Mouse (Mus musculus) midbrain, embryonic 13.5 days (tissue): ENCODE measurements at regions not wholly inside any gene's neighbourhood (a gene's known extent, or its start where the extent isn't known, plus 50 kb on each side); places are given as distances from the start of the nearest gene placed in this dataset.
"Not testable (repeated sequence)": the region's sequence is repeated elsewhere in the genome, so short reads cannot be mapped to it uniquely, and the experiment has no call there.

ENCODE experiments used
- ATAC-seq: fragments of 200-750 bp; cut with Nextera tagmentation; 2 replicates; pipeline ENCODE4 v1.8.0; 2017; ENCODE audit warnings: mild to moderate bottlenecking, moderate TSS enrichment, moderate library complexity
- H3K27ac ChIP-seq: fragments of 300-500 bp; sonication (generic); 2 replicates; pipeline ENCODE4 v1.5.1; 2015; ENCODE audit warnings: inconsistent platforms, mild to moderate bottlenecking, moderate library complexity
- H3K27me3 ChIP-seq: fragments of 300-500 bp; sonication (generic); 2 replicates; pipeline ENCODE4 v1.6.1; 2015; ENCODE audit warnings: mild to moderate bottlenecking, inconsistent platforms
- H3K36me3 ChIP-seq: fragments of 300-500 bp; sonication (generic); 2 replicates; pipeline ENCODE4 v1.6.1; 2015; ENCODE audit warnings: mild to moderate bottlenecking, inconsistent platforms
- H3K4me1 ChIP-seq: fragments of 300-500 bp; sonication (generic); replicated peaks from 2 replicates; pipeline ENCODE4 v1.6.1; 2015; ENCODE audit warnings: inconsistent platforms
- H3K4me2 ChIP-seq: fragments of 300-500 bp; sonication (generic); replicated peaks from 2 replicates; pipeline ENCODE4 v1.6.1; 2015; ENCODE audit warnings: moderate library complexity, mild to moderate bottlenecking, inconsistent platforms
- H3K4me3 ChIP-seq: fragments of 300-500 bp; sonication (generic); replicated peaks from 2 replicates; pipeline ENCODE4 v1.5.1; 2015; ENCODE audit warnings: mild to moderate bottlenecking, inconsistent platforms
- H3K9ac ChIP-seq: fragments of 300-500 bp; sonication (generic); replicated peaks from 2 replicates; pipeline ENCODE4 v1.6.1; 2015; ENCODE audit warnings: mild to moderate bottlenecking, inconsistent platforms
- H3K9me3 ChIP-seq: fragments of 300-500 bp; sonication (generic); 2 replicates; pipeline ENCODE4 v1.6.1; 2016; ENCODE audit warnings: mild to moderate bottlenecking, inconsistent platforms
- WGBS: fragments of 180-500 bp; shearing (Covaris S2); methylation state at CpG from one replicate; pipeline ENCODE4 v1.1.7; 2015; 5-methylcytosine and 5-hydroxymethylcytosine counted together

DNA sequence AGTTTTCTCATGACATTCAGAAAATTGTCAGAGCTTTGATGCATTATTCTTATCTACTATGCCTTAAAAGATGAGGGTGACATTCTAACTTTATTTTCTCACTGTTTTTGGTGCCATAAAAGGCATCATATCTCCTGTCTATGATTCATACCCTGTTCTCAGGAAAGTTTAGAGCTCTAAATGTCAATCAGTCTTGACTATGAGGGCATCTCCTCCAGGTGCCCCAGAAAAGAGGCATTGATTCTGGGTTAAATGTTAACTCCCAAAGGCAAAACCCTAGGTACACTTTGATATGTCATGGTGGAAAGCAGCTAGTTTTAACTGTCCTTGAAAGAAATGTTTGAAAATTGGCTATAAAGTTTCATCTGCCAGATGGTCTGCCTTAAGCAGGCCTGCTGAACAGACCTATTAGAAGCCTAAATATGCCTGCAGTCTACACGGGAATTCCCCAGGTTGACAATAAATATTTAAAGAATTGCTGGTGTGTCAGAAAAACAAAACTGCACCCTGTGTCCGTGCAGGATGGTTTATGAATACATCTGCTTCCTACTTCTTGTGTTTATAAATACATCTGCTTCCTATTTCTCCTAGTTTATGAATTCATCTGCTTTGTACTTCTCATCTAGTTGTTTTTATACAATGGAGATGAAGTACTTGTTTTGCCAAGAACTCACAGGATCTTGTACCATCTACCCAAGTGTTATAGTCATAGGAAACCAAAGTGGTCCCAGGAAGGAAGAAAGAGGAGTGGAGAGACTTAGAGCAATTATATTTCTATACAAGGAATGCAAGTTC lies 172.3 kb downstream of the Snca start:
- no peaks in the 10 kb centered on the region for H3K36me3 ChIP-seq
- no peak overlapping the region for H3K4me2 ChIP-seq
- no peak for ATAC-seq
- no peak overlapping the region for H3K4me3 ChIP-seq
- H3K9me3 ChIP-seq: no peaks in the 10 kb centered on the region
- no peak overlapping the region for H3K27ac ChIP-seq
- no peaks in the 10 kb centered on the region for H3K4me1 ChIP-seq
- H3K9ac ChIP-seq: no peak overlapping the region
- no peaks in the 10 kb centered on the region for H3K27me3 ChIP-seq
- WGBS: 68% methylated on average over 2 of the region's 2 CpGs

DNA sequence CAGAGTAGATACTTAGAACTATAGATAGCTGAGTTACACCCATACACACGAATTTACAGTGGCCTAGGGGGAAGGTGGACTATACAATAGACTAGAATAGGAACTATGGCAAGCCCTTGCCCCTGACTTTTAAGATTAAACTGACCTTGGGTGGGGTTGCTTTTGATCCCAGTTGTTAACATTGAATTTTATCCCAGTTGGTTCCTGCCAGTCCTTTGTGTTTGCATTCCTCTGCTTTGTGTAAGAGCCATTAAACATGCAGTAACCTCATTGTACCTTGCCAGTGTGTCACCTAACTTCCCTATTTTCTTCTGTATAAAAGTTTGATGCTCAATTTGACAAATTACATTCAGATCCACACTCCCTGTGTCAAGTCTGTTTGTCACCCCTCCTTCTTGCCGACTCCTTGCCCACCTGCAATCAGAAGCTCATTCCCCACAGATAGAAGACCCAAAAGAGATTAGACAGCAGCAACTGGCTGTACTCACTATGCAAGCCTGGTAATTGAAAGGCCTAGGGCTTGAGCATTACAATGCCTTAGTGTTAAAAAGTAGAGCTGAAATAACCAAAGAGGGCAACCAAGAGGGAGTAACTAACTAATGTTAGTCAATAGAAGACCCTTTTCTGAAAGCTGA lies 182.6 kb downstream of the Snca start:
- not testable (repeated sequence) for ATAC-seq, H3K27me3 ChIP-seq, H3K4me3 ChIP-seq, H3K4me2 ChIP-seq, H3K9me3 ChIP-seq, H3K9ac ChIP-seq, H3K27ac ChIP-seq, H3K4me1 ChIP-seq, H3K36me3 ChIP-seq
- 70% methylated on average over 2 of the region's 2 CpGs for WGBS

- ATAC-seq: no peak
- H3K36me3 ChIP-seq: no peaks in the 10 kb centered on the region
- WGBS: 63% methylated on average over 2 of the region's 2 CpGs
- no peak overlapping the region for H3K4me3 ChIP-seq
- no peaks in the 10 kb centered on the region for H3K9me3 ChIP-seq
- no peak overlapping the region for H3K27ac ChIP-seq
- H3K9ac ChIP-seq: no peak overlapping the region
- no peaks in the 10 kb centered on the region for H3K4me1 ChIP-seq
- H3K27me3 ChIP-seq: no peaks in the 10 kb centered on the region
- no peak overlapping the region for H3K4me2 ChIP-seq
Observed at GRCm38 (mm10) chr6:60642251-60642650, 187.4 kb downstream of the Snca start.

DNA sequence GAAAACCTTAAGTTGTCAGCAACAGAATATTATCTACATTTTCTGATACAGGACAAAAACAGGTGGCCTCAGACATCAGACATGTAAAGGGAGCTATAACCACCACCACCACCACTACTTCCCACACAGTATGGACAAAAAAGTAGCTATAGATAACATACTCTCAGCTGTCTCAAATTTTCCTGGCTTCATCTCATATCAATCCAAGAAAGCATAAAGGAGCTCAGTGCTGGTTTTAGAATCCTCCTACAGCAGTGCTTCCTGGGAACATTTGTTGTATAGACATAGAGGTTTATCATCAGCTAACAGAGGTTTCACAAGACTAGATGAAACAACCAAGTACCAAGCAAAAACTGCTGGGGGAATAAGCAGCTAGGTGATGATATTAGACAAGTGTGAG lies 213.3 kb downstream of the Snca start:
- Histone ChIP-seq H3K27ac (no peak overlapping the region), H3K9me3 (no peaks in the 10 kb centered on the region), H3K9ac (no peak overlapping the region), H3K4me3 (no peak overlapping the region), H3K27me3 (no peaks in the 10 kb centered on the region), H3K4me2 (no peak overlapping the region), H3K4me1 (no peaks in the 10 kb centered on the region), H3K36me3 (no peaks in the 10 kb centered on the region)
- ATAC-seq: no peak

GRCm38 (mm10) chr6:60600201-60600600 lies 229.5 kb downstream of the Snca start:
- no peak overlapping the region for H3K9ac ChIP-seq
- H3K4me3 ChIP-seq: no peak overlapping the region
- H3K27me3 ChIP-seq: no peaks in the 10 kb centered on the region
- H3K4me2 ChIP-seq: no peak overlapping the region
- no peak for ATAC-seq
- no peaks in the 10 kb centered on the region for H3K4me1 ChIP-seq
- H3K27ac ChIP-seq: no peak overlapping the region
- no peaks in the 10 kb centered on the region for H3K36me3 ChIP-seq
- no peaks in the 10 kb centered on the region for H3K9me3 ChIP-seq

GRCm38 (mm10) chr6:60564261-60564660 lies 265.4 kb downstream of the Snca start:
- H3K9ac ChIP-seq: no peak overlapping the region
- H3K4me1 ChIP-seq: no peaks in the 10 kb centered on the region
- no peaks in the 10 kb centered on the region for H3K36me3 ChIP-seq
- H3K4me3 ChIP-seq: no peak overlapping the region
- no peak for ATAC-seq
- WGBS: 64% methylated on average over 1 of the region's 1 CpGs
- H3K9me3 ChIP-seq: no peaks in the 10 kb centered on the region
- no peaks in the 10 kb centered on the region for H3K27me3 ChIP-seq
- H3K27ac ChIP-seq: no peak overlapping the region
- H3K4me2 ChIP-seq: no peak overlapping the region

DNA sequence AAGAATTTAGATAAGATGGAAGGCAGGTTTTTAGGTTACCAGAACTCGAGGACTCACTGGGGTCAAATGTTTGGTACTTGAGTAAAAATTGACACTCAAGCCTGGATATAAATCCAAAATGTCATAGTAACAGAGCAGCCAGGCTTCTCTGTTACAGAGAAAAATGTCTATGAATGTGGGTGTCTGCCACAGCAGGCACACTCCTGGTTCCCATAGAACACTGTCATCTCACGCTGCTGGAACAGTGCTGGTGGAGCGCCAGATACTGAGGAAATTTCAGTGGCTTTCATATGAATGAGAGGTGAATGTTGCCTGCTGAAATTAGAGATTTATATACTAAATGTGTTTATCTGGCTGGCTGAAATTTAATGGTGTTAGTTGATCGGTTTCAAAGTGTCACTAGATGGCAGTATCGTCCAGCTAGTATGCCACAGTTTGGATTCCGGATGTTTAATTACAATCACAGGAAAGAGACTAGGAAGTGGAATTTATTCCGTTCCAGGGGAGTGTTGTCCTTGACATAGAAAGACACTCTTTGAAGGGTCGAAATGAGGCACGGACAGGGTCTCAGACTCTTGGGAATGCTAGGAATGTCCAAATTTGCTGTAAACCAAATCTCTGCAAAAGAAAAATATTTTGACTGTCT lies 273.9 kb downstream of the Snca start:
- Histone ChIP-seq H3K36me3 (no peaks in the 10 kb centered on the region), H3K4me3 (no peak overlapping the region), H3K4me1 (no peaks in the 10 kb centered on the region), H3K27ac (no peak overlapping the region), H3K4me2 (no peak overlapping the region), H3K9me3 (0 out of 2 replicates have a peak, but pooled peaks cover 4% of the 10 kb centered on the region), H3K27me3 (no peaks in the 10 kb centered on the region), H3K9ac (no peak overlapping the region)
- WGBS: 51% methylated on average over 9 of the region's 9 CpGs
- ATAC-seq: 0 out of 2 replicates have a peak, but pooled peaks have one; percentile 24
